ENCODE assay signal across 13 mouse cellular contexts in genomic region chr4:27504829-27505804, GRCm38 (mm10).
DNase-seq lines count a peak whose midpoint lies in the region; ATAC-seq lines count a peak whose summit lies in the region.
"Had no signal": no experiment of that assay in that cellular context is flagged by ENCODE, and none has a peak within 500 bp of the region (broad histone marks: within the 10 kb centered on the region; RNA-seq: fewer than 3 reads in every experiment).

No protein-coding gene starts in this region.

- H3K27me3 ChIP-seq in forebrain, embryonic 14.5 days (replicated peaks; ENCODE audit: control insufficient read depth, insufficient read depth, low read length): no peaks in the 10 kb centered on the region
- H3K27me3 ChIP-seq in midbrain, embryonic 13.5 days: peaks cover 44% of the 10 kb centered on the region
- H3K27me3 ChIP-seq: heart, embryonic 12.5 days; liver, embryonic 15.5 days had no signal

- 9% methylated on average over 14 of the region's 14 CpGs for WGBS in forebrain, embryonic 14.5 days
- 10% methylated on average over 14 of the region's 14 CpGs for WGBS in midbrain, embryonic 13.5 days

- no peaks in the 10 kb centered on the region for H3K9me3 ChIP-seq in forebrain, embryonic 14.5 days (replicated peaks; ENCODE audit: control insufficient read depth, low read length)
- H3K9me3 ChIP-seq in midbrain, embryonic 13.5 days: no peaks in the 10 kb centered on the region
- H3K9me3 ChIP-seq: heart, embryonic 12.5 days; liver, embryonic 15.5 days had no signal

- DNase-seq in cerebellum, postnatal 25 days: peak; percentile 16 to 29
- no peak for DNase-seq in cerebellum, adult 11-12 months
- peak; percentile 26 for DNase-seq in brain, adult 2 months (ENCODE audit: low read depth, low spot score)
- peak; percentile 64 for DNase-seq in forebrain, embryonic 14.5 days (ENCODE audit: low spot score)
- DNase-seq in adrenal gland, adult (ENCODE audit: inconsistent age in 2 of 2, low spot score in 1 of 2): no peak
- DNase-seq in thymus, postnatal 14 days: no peak
- no peak for DNase-seq in gastrocnemius, postnatal 4 days (ENCODE audit: low spot score in 2 of 2)
- DNase-seq: adrenal gland, postnatal 36 days; B cell, adult 2 months; thymus, postnatal 25 days had no signal

- peaks cover 4% of the 10 kb centered on the region; the same call in 1 of the 2 replicates for H3K4me1 ChIP-seq in forebrain, embryonic 14.5 days (ENCODE audit: control insufficient read depth, insufficient read depth, low read length)
- peaks cover 12% of the 10 kb centered on the region for H3K4me1 ChIP-seq in midbrain, embryonic 13.5 days (replicated peaks)
- H3K4me1 ChIP-seq: heart, embryonic 12.5 days; liver, embryonic 15.5 days had no signal

- H3K4me3 ChIP-seq in forebrain, embryonic 14.5 days (ENCODE audit: low read depth, low read length): peak overlapping the region; percentile 5; the same call in 1 of the 2 replicates
- peak overlapping the region; percentile 7; the same call in 1 of the 2 replicates for H3K4me3 ChIP-seq in midbrain, embryonic 13.5 days (replicated peaks)
- H3K4me3 ChIP-seq: heart, embryonic 12.5 days; liver, embryonic 15.5 days had no signal

- peak overlapping the region; percentile 43 for H3K4me2 ChIP-seq in forebrain, embryonic 14.5 days (ENCODE audit: low read length)
- peak overlapping the region; percentile 44 for H3K4me2 ChIP-seq in midbrain, embryonic 13.5 days (replicated peaks)
- H3K4me2 ChIP-seq: heart, embryonic 12.5 days; liver, embryonic 15.5 days had no signal

- H3K9ac ChIP-seq in forebrain, embryonic 14.5 days (ENCODE audit: low read length): no peak overlapping the region
- H3K9ac ChIP-seq in midbrain, embryonic 13.5 days (replicated peaks): no peak overlapping the region
- H3K9ac ChIP-seq: heart, embryonic 12.5 days; liver, embryonic 15.5 days had no signal

- H3K36me3 ChIP-seq in forebrain, embryonic 14.5 days (ENCODE audit: control insufficient read depth, insufficient read depth, low read length): no peaks in the 10 kb centered on the region
- H3K36me3 ChIP-seq in midbrain, embryonic 13.5 days: no peaks in the 10 kb centered on the region
- H3K36me3 ChIP-seq: heart, embryonic 12.5 days; liver, embryonic 15.5 days had no signal

- ATAC-seq in forebrain, embryonic 14.5 days: peak; percentile 92
- ATAC-seq in midbrain, embryonic 13.5 days: peak; percentile 96

- peak overlapping the region; percentile 58; the same call in 1 of the 2 replicates for H3K27ac ChIP-seq in forebrain, embryonic 14.5 days (ENCODE audit: low read depth, low read length)
- peak overlapping the region; percentile 71 for H3K27ac ChIP-seq in midbrain, embryonic 13.5 days
- H3K27ac ChIP-seq: liver, embryonic 15.5 days had no signal

Comparison
In these comparisons a context has a peak if more than half of its experiments do, and no peak if none do; other contexts are left out.
1. DNase-seq: peak in cerebellum, postnatal 25 days (2 of 2), brain, adult 2 months (single experiment) and forebrain, embryonic 14.5 days (single experiment); none in cerebellum, adult 11-12 months (single experiment), adrenal gland, adult (0 of 2), thymus, postnatal 14 days (single experiment) and gastrocnemius, postnatal 4 days (0 of 2).